Comparison of ENCODE assay signal across 8 mouse cellular contexts in the genomic region with DNA sequence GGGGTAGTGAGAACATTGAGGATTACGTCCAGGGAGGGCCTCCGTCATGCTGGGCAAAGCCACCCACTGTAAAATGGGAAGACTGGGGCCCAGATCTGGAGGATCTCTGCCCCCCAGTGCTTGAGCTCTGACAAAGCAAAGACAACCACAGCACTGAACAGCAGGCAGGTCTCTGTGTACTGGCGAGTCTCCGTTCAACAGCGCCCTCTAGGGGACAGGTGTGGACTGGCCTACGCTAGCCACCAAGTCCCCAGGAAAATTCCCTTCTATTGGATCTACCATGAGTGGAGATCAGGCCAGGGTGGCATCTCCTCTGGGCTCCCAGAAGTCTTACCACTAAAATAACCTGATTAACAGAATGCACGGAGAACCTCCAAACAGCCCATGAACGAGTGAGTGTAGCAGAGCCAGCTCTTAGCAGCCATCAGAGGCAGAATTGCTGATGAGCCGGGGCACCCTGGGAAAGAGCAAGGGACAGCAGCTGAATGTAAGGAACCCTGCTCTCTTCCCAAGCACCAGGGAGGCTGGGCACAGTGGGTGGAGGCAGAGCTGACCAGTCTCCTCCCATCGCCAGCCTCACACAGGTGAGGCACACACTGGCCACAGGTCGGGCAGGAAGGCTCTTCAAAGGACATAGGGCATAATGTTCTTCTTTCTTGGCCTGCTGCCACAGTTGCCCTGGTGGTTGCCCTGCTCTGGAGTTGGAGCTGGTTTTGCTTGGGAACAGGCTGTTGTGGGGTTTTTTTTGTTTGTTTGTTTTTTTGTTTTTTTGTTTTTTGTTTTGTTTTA. TPM values are rescaled to one million over a fixed set of nuclear protein-coding genes. Genes with fewer than 3 reads are reported as not detected.
DNase-seq lines count a peak whose midpoint lies in the region; ATAC-seq and TF ChIP-seq lines count a peak whose summit lies in the region.
"Had no signal": no experiment of that assay in that cellular context is flagged by ENCODE, and none has a peak within 500 bp of the region (broad histone marks: within the 10 kb centered on the region; RNA-seq: fewer than 3 reads in every experiment).

No protein-coding gene starts in this region.

- H3K27ac ChIP-seq in liver, adult 2 months (replicated peaks; ENCODE audit: insufficient read depth, low read depth, low read length), result no peak overlapping the region
- no peak overlapping the region for H3K27ac ChIP-seq in liver, embryonic 11.5 days (ENCODE audit: low read depth, low read length)
- peak overlapping the region; percentile 49; the same call in 1 of the 2 replicates for H3K27ac ChIP-seq in kidney, adult 2 months (ENCODE audit: insufficient read depth, low read depth, low read length)

- peak; percentile 97 for TF ChIP-seq CTCF in liver, adult 2 months (IDR thresholded peaks at IDR 0.05; ENCODE audit: low read depth, low read length)
- peak; percentile 96 for TF ChIP-seq CTCF in kidney, adult 2 months (conservative IDR thresholded peaks at IDR 0.05; ENCODE audit: insufficient read depth, insufficient read length, low read depth, low read length)

- DNase-seq in liver, adult 2 months (ENCODE audit: extremely low read depth, low read depth, low spot score), result peak; percentile 75
- DNase-seq in liver, embryonic 11.5 days (ENCODE audit: low spot score), result no peak
- DNase-seq in adrenal gland, adult 18-20 months (ENCODE audit: low spot score in 2 of 2), result peak; percentile 14 to 40
- DNase-seq in cerebellum, postnatal 10 days, result peak; percentile 70 to 73
- DNase-seq in kidney, adult 2 months, result peak; percentile 94
- DNase-seq in lung, postnatal 10 days, result peak; percentile 52
- peak; percentile 43 for DNase-seq in thymus, postnatal 25 days

- ATAC-seq in liver, embryonic 11.5 days (replicated peaks; ENCODE audit: low FRiP score), result no peak

- H3K4me3 ChIP-seq in liver, adult 2 months (ENCODE audit: insufficient read depth, low read depth, low read length), result no peak overlapping the region
- no peak overlapping the region for H3K4me3 ChIP-seq in liver, embryonic 11.5 days (ENCODE audit: low read depth, low read length)
- no peak overlapping the region for H3K4me3 ChIP-seq in kidney, adult 2 months (ENCODE audit: insufficient read depth, low read depth, low read length)
- H3K4me3 ChIP-seq: myocyte had no signal

- no peak for TF ChIP-seq POLR2A in liver, adult 2 months (IDR thresholded peaks at IDR 0.05; ENCODE audit: extremely low read depth, insufficient read depth, low read length)
- TF ChIP-seq POLR2A in kidney, adult 2 months (IDR thresholded peaks at IDR 0.05; ENCODE audit: low read depth, low read length), result no peak

- H3K79me2 ChIP-seq in liver, adult 2 months (ENCODE audit: control insufficient read depth, insufficient read depth, low read length), result no peaks in the 10 kb centered on the region

- no peak overlapping the region for H3K4me2 ChIP-seq in liver, embryonic 11.5 days

- no peaks in the 10 kb centered on the region for H3K4me1 ChIP-seq in liver, adult 2 months (ENCODE audit: control insufficient read depth, insufficient read depth, low read length)
- H3K4me1 ChIP-seq in liver, embryonic 11.5 days (replicated peaks; ENCODE audit: control insufficient read depth, insufficient read depth, low read length), result no peaks in the 10 kb centered on the region
- H3K4me1 ChIP-seq in kidney, adult 2 months (ENCODE audit: control insufficient read depth, insufficient read depth, low read length), result no peaks in the 10 kb centered on the region; the same call in 1 of the 2 replicates

- H3K27me3 ChIP-seq in liver, adult 2 months (ENCODE audit: control insufficient read depth, insufficient read depth, low read length), result no peaks in the 10 kb centered on the region
- H3K27me3 ChIP-seq in liver, embryonic 11.5 days (replicated peaks; ENCODE audit: control insufficient read depth, insufficient read depth, low read length), result no peaks in the 10 kb centered on the region
- no peaks in the 10 kb centered on the region for H3K27me3 ChIP-seq in kidney, adult 2 months (replicated peaks; ENCODE audit: control insufficient read depth, insufficient read depth, low read length)

- WGBS in liver, adult 2 months, result 19% methylated on average over 11 of the region's 11 CpGs
- 38% methylated on average over 11 of the region's 11 CpGs for WGBS in liver, embryonic 11.5 days
- WGBS in kidney, adult 2 months, result 23% methylated on average over 11 of the region's 11 CpGs

- H3K36me3 ChIP-seq in liver, adult 2 months (ENCODE audit: control insufficient read depth, insufficient read depth, low read length), result no peaks in the 10 kb centered on the region
- H3K36me3 ChIP-seq in liver, embryonic 11.5 days (ENCODE audit: control insufficient read depth, insufficient read depth, low read length), result no peaks in the 10 kb centered on the region
- no peaks in the 10 kb centered on the region for H3K36me3 ChIP-seq in kidney, adult 2 months (ENCODE audit: control insufficient read depth, insufficient read depth, low read length)

- H3K9me3 ChIP-seq in liver, embryonic 11.5 days (ENCODE audit: control insufficient read depth, low read length), result no peaks in the 10 kb centered on the region

- no peak overlapping the region for H3K9ac ChIP-seq in liver, adult 2 months (ENCODE audit: low read depth, low read length)
- no peak overlapping the region for H3K9ac ChIP-seq in liver, embryonic 11.5 days (ENCODE audit: low read depth, low read length)

RNA-seq across cellular contexts. Expression of a gene that starts 16.5 kb away (rescaled TPM):
- 0.07 TPM in 1 of 2 replicates, not detected in the other for total RNA-seq in liver, adult 2 months (2014; rRNA removed)
- polyA plus RNA-seq in liver, adult 2 months (2012; rRNA removed), result 0.06 TPM in 1 of 2 replicates, not detected in the other
- not detected in 2 replicates for polyA plus RNA-seq in liver, embryonic 11.5 days (2014; fragmentation: Nextera tagmentation; extraction: Ambion mirVana)
- total RNA-seq in adrenal gland, adult 18-20 months (2021), result not detected
- 156 and 213 TPM in 2 replicates for polyA plus RNA-seq in kidney, adult 2 months (2012; rRNA removed)
- polyA plus RNA-seq: myocyte had no signal

RNA-seq across cellular contexts. Expression of a gene that starts 33.4 kb away (rescaled TPM):
- total RNA-seq in liver, adult 2 months (2014; rRNA removed), result 0.07 TPM in 1 of 2 replicates, not detected in the other
- not detected in 2 replicates for polyA plus RNA-seq in liver, adult 2 months (2012; rRNA removed)
- polyA plus RNA-seq in liver, embryonic 11.5 days (2014; fragmentation: Nextera tagmentation; extraction: Ambion mirVana), result not detected in 2 replicates
- total RNA-seq in adrenal gland, adult 18-20 months (2021), result not detected
- polyA plus RNA-seq in kidney, adult 2 months (2012; rRNA removed), result 0.03 TPM in 1 of 2 replicates, not detected in the other
- polyA plus RNA-seq: myocyte had no signal

RNA-seq across cellular contexts. Expression of a gene that starts 35.5 kb away (rescaled TPM):
- total RNA-seq in liver, adult 2 months (2014; rRNA removed), result 755 and 780 TPM in 2 replicates
- polyA plus RNA-seq in liver, adult 2 months (2012; rRNA removed), result 1,396 and 1,582 TPM in 2 replicates
- 0.34 and 0.63 TPM in 2 replicates for polyA plus RNA-seq in liver, embryonic 11.5 days (2014; fragmentation: Nextera tagmentation; extraction: Ambion mirVana)
- 10 to 100 TPM; 18.4 to 21.4 TPM for total RNA-seq in adrenal gland, adult 18-20 months (2021)
- polyA plus RNA-seq in kidney, adult 2 months (2012; rRNA removed), result 417 and 424 TPM in 2 replicates

Comparison
In these comparisons a context has a peak if more than half of its experiments do, and no peak if none do; other contexts are left out.
1. RNA of a gene that starts 35.5 kb away (polyA plus RNA-seq): 1,396 to 1,582 TPM in liver, adult 2 months and 417 to 424 TPM in kidney, adult 2 months; 0.34 to 0.63 TPM in liver, embryonic 11.5 days; every median in the first group is over 100 times any median in the second.
2. RNA of a gene that starts 16.5 kb away (polyA plus RNA-seq): 156 to 213 TPM in kidney, adult 2 months; 0.06 TPM in liver, adult 2 months and not detected in liver, embryonic 11.5 days; every median in the first group is over 100 times any median in the second.